ENCODE assay signal across 9 mouse cellular contexts in genomic region chr3:101462294-101462693, GRCm38 (mm10).
DNase-seq lines count a peak whose midpoint lies in the region; ATAC-seq and TF ChIP-seq lines count a peak whose summit lies in the region.
"Had no signal": no experiment of that assay in that cellular context is flagged by ENCODE, and none has a peak within 500 bp of the region (broad histone marks: within the 10 kb centered on the region; RNA-seq: fewer than 3 reads in every experiment).

No protein-coding gene starts in this region.

- DNase-seq in G1E (ENCODE audit: low spot score): peak; percentile 71
- DNase-seq in c-Kit-positive CD71-positive TER-119-negative erythroid progenitor cells, embryonic 14.5 days (ENCODE audit: low read depth): peak; percentile 85
- DNase-seq in forebrain, embryonic 11.5 days (ENCODE audit: low spot score): peak; percentile 88
- peak; percentile 86 for DNase-seq in hindbrain, embryonic 10.5 days (ENCODE audit: low spot score)
- DNase-seq in layer of hippocampus, adult 2 months (ENCODE audit: low spot score in 2 of 2): peak; percentile 77 to 90
- DNase-seq in lung, postnatal 10 days: peak; percentile 86
- peak; percentile 72 for DNase-seq in retina, postnatal 7 days (ENCODE audit: low read depth, low spot score)
- peak; percentile 87 for DNase-seq in thymus, postnatal 4 days

- 26% methylated on average over 5 of the region's 5 CpGs for WGBS in forebrain, embryonic 11.5 days
- WGBS in hindbrain, embryonic 10.5 days: 29% methylated on average over 5 of the region's 5 CpGs

- peaks cover 66% of the 10 kb centered on the region for H3K4me1 ChIP-seq in G1E (ENCODE audit: insufficient read depth, low read depth, low read length)
- H3K4me1 ChIP-seq in forebrain, embryonic 11.5 days (replicated peaks; ENCODE audit: control insufficient read depth, insufficient read depth, low read length): peaks cover 10% of the 10 kb centered on the region; the same call in 1 of the 2 replicates
- peaks cover 32% of the 10 kb centered on the region for H3K4me1 ChIP-seq in hindbrain, embryonic 10.5 days (replicated peaks)

- H3K4me3 ChIP-seq in G1E (ENCODE audit: low read depth, low read length): no peak overlapping the region
- H3K4me3 ChIP-seq in forebrain, embryonic 11.5 days (ENCODE audit: low read depth, low read length): no peak overlapping the region
- H3K4me3 ChIP-seq in hindbrain, embryonic 10.5 days: no peak overlapping the region
- no peak overlapping the region for H3K4me3 ChIP-seq in layer of hippocampus, adult 2 months
- H3K4me3 ChIP-seq: liver, embryonic 15.5 days had no signal

- peaks cover 68% of the 10 kb centered on the region for H3K36me3 ChIP-seq in G1E (replicated peaks)
- no peaks in the 10 kb centered on the region; the same call in none of the 2 replicates for H3K36me3 ChIP-seq in forebrain, embryonic 11.5 days (ENCODE audit: control insufficient read depth, insufficient read depth, low read length)
- peaks cover 28% of the 10 kb centered on the region for H3K36me3 ChIP-seq in hindbrain, embryonic 10.5 days

- no peak overlapping the region for H3K27ac ChIP-seq in forebrain, embryonic 11.5 days (ENCODE audit: low read depth, low read length)
- peak overlapping the region; percentile 66 for H3K27ac ChIP-seq in hindbrain, embryonic 10.5 days
- peak overlapping the region; percentile 64 for H3K27ac ChIP-seq in layer of hippocampus, adult 2 months

- no peak overlapping the region for H3K9ac ChIP-seq in forebrain, embryonic 11.5 days (ENCODE audit: low read length)
- H3K9ac ChIP-seq: liver, embryonic 15.5 days had no signal

- H3K4me2 ChIP-seq in forebrain, embryonic 11.5 days (ENCODE audit: low read depth, low read length, severe bottlenecking): no peak overlapping the region
- H3K4me2 ChIP-seq: liver, embryonic 15.5 days had no signal

- no peaks in the 10 kb centered on the region; the same call in 1 of the 2 replicates for H3K27me3 ChIP-seq in G1E (ENCODE audit: insufficient read depth, low read length)
- no peaks in the 10 kb centered on the region for H3K27me3 ChIP-seq in forebrain, embryonic 11.5 days (ENCODE audit: control insufficient read depth, insufficient read depth, low read length)
- no peaks in the 10 kb centered on the region for H3K27me3 ChIP-seq in hindbrain, embryonic 10.5 days (ENCODE audit: insufficient read depth, poor library complexity, severe bottlenecking)
- H3K27me3 ChIP-seq: liver, embryonic 15.5 days had no signal

- H3K9me3 ChIP-seq in G1E (replicated peaks): peaks cover 11% of the 10 kb centered on the region
- H3K9me3 ChIP-seq in forebrain, embryonic 11.5 days (ENCODE audit: control insufficient read depth, low read length): peaks cover 3% of the 10 kb centered on the region; the same call in 1 of the 2 replicates
- peaks cover 8% of the 10 kb centered on the region for H3K9me3 ChIP-seq in hindbrain, embryonic 10.5 days
- H3K9me3 ChIP-seq: liver, embryonic 15.5 days had no signal

- ATAC-seq in G1E (ENCODE audit: extremely low read depth, insufficient number of reproducible peaks, low FRiP score, poor library complexity, severe bottlenecking): no peak
- peak; percentile 54 for ATAC-seq in forebrain, embryonic 11.5 days (replicated peaks; ENCODE audit: low FRiP score)

- peak; percentile 75 for TF ChIP-seq CTCF in G1E (IDR thresholded peaks at IDR 0.05; ENCODE audit: low read depth, low read length)
- TF ChIP-seq CTCF in layer of hippocampus, adult 2 months (conservative IDR thresholded peaks at IDR 0.05): peak; percentile 96
